In the genomic region with DNA sequence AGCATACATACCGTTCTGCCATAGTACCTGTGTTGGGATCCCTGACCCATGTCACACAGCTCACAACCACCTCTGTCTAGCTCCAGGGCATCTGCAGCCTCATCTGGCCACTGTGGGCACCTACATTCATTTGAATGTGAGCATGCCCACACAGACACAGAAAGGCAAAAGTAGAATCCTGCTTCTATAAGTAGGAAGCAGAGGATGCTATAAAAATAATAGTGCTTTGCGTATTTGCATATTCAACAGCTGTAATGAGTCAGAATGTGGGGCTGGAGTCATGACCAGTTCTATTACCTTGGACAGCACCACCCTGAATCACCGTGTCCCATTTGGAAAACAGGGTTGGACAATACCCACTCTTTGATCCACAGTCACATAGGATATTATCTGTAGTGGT, we compare ENCODE assay signal across 21 mouse cellular contexts. TPM values are rescaled to one million over a fixed set of nuclear protein-coding genes. Genes with fewer than 3 reads are reported as not detected.
"Had no signal": no experiment of that assay in that cellular context is flagged by ENCODE, and none has a peak within 500 bp of the region (broad histone marks: within the 10 kb centered on the region; RNA-seq: fewer than 3 reads in every experiment).

No protein-coding gene starts in this region.

- H3K27me3 ChIP-seq: lung, embryonic 15.5 days; midbrain, embryonic 13.5 days; midbrain, embryonic 15.5 days; neural tube, embryonic 12.5 days; stomach, embryonic 15.5 days had no signal

- H3K9me3 ChIP-seq: lung, embryonic 15.5 days; megakaryocyte, embryonic 14.5 days; midbrain, embryonic 13.5 days; midbrain, embryonic 15.5 days; neural tube, embryonic 12.5 days; stomach, embryonic 15.5 days had no signal

- H3K4me2 ChIP-seq: lung, embryonic 15.5 days; midbrain, embryonic 11.5 days; midbrain, embryonic 13.5 days; midbrain, embryonic 15.5 days; neural tube, embryonic 12.5 days; stomach, embryonic 15.5 days had no signal

- ATAC-seq: liver, postnatal 0 days; lung, postnatal 0 days; midbrain, embryonic 13.5 days; midbrain, embryonic 15.5 days had no signal

- H3K9ac ChIP-seq: liver, postnatal 0 days; lung, embryonic 15.5 days; midbrain, embryonic 13.5 days; midbrain, embryonic 15.5 days; neural tube, embryonic 12.5 days; stomach, embryonic 15.5 days had no signal

- H3K27ac ChIP-seq: lung, embryonic 15.5 days; macrophage; midbrain, embryonic 13.5 days; midbrain, embryonic 15.5 days; neural tube, embryonic 12.5 days; stomach, embryonic 15.5 days; stomach, postnatal 0 days had no signal

- H3K36me3 ChIP-seq: lung, embryonic 15.5 days; midbrain, embryonic 15.5 days; neural tube, embryonic 12.5 days; stomach, embryonic 15.5 days had no signal

- DNase-seq: liver, postnatal 0 days; lung, adult 2 months; lung, postnatal 14 days; lung, postnatal 36 days; right cerebral cortex, postnatal 14 days; thymus, adult 2 months; thymus, postnatal 25 days; thymus, postnatal 4 days had no signal

- H3K4me3 ChIP-seq: lung, embryonic 15.5 days; megakaryocyte, embryonic 14.5 days; midbrain, embryonic 13.5 days; midbrain, embryonic 15.5 days; neural tube, embryonic 12.5 days; stomach, embryonic 15.5 days had no signal

RNA-seq across cellular contexts. Expression of a gene that starts 22.3 kb away (rescaled TPM):
- total RNA-seq: megakaryocyte progenitor cell, adult 5-6 weeks; monocyte, adult 5-6 weeks had no signal
- polyA plus RNA-seq: liver, postnatal 0 days; macrophage; spleen, adult 2 months had no signal
